Mouse (Mus musculus) kidney, adult 2 months (tissue): ENCODE measurements around the gene Kpna2.

Experiments
- CTCF ChIP-seq: fragments of 200-500 bp; conservative IDR thresholded peaks from 2 replicates; pipeline ENCODE4 v1.5.1; 2011; ENCODE audit warnings: low read depth, mild to moderate bottlenecking, control low read depth, low read length, moderate library complexity, mixed read lengths; ENCODE audit not compliant: insufficient read depth, insufficient read length
- POLR2A ChIP-seq: fragments of 200-500 bp; IDR thresholded peaks from one replicate; pipeline ENCODE4 v1.6.1; 2011; ENCODE audit warnings: low read depth, low read length, control low read depth

DNA sequence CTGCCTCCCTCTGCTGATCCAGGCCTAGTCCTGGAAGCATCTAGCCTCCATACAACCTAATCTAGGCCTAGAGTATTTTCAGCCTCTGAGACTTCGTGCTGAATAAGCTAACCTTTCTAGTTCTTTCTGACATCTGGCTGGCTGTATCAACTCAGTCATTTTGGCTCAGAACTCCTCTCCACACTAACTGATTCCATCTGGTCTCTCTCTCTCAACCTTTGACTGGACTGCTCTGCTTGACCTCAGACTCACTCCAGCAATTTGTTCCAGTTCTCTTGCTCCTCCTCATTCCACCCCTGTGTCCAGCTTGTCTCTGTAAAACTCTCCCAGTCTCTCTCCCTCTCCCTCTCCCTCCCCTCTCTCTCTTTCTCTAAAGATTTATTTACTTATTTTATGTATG, 17.6 kb upstream of the Kpna2 start:
- TF ChIP-seq CTCF (no peak), POLR2A (no peak)
